In the genomic region with DNA sequence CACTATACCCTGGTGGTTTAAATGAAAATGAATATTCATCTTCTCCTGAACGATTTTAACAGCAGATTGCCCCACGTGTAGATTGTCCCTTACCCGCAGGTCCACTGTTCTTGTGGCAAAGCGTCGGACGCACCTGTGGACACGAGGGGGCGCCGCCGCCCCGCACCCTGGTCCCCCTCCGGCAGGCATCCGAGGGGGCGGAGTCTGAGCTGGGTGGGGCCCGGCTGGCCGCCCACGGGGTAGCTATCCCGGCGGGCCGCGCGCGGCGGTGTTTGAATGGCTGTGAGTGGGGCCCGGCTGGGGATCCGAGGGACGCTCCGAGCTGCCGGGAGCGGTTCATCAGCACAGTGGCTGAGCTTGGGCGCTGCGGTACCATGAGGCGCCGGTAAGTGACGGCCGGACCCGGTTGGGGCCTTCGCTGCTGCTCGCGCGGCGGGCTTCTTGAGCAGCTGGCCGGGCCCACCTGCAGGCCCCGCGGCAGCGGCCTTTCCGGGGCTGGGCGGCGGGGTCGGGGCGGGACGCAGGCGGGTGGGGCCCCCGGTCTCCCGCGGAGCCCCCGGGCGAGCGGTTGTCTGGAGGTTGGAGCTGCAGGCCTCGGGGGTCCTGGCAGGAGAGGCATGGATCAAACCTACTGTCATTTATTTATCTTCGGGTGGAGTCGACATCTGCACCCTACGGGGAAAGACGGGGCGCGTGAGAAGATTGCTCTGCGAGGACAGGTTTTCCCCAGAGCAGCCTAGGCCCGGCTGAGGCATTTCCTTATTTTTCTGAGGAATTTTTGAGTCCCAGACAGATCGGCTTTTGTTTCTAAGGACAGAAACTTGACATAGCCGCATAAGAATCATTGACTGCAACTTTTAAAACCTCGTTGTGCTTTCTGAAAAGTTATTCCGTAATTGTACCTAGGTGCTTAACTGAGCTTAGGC, we compare ENCODE assay signal across 8 mouse cellular contexts. TPM values are rescaled to one million over a fixed set of nuclear protein-coding genes. Genes with fewer than 3 reads are reported as not detected.
DNase-seq lines count a peak whose midpoint lies in the region; ATAC-seq lines count a peak whose summit lies in the region.

Katnbl1 (plus strand) TSS at position 239 of the 926 bp plus-strand sequence.

- H3K36me3 ChIP-seq in hindbrain, embryonic 13.5 days = no peaks in the 10 kb centered on the region

- peak; percentile 97 for DNase-seq in Muller cell, postnatal 12 days (ENCODE audit: inconsistent ontology term)
- DNase-seq in cerebellum, adult 9-11 months = peak; percentile 92
- peak; percentile 81 to 89 for DNase-seq in frontal cortex, postnatal 10 days (ENCODE audit: low spot score in 2 of 2)
- DNase-seq in layer of hippocampus, postnatal 25 days (ENCODE audit: extremely low spot score in 1 of 2, low spot score in 1 of 2) = peak; percentile 88 to 89
- peak; percentile 95 for DNase-seq in lung, postnatal 25 days (ENCODE audit: low spot score)
- peak; percentile 97 for DNase-seq in retina, embryonic 14.5 days (ENCODE audit: low spot score)
- peak; percentile 99 for DNase-seq in thymus, postnatal 4 days

- no peaks in the 10 kb centered on the region for H3K9me3 ChIP-seq in hindbrain, embryonic 13.5 days

- H3K9ac ChIP-seq in hindbrain, embryonic 13.5 days = peak within 1 kb of the TSS; percentile 93

- peak within 1 kb of the TSS; percentile 69 for H3K4me2 ChIP-seq in hindbrain, embryonic 13.5 days

- peaks cover 14% of the 10 kb centered on the region for H3K4me1 ChIP-seq in hindbrain, embryonic 13.5 days (replicated peaks)

- under 1% methylated on average over 72 of the region's 72 CpGs for WGBS in hindbrain, embryonic 13.5 days

- H3K27ac ChIP-seq in hindbrain, embryonic 13.5 days = peak within 1 kb of the TSS; percentile 92

- peak within 1 kb of the TSS; percentile 87 for H3K4me3 ChIP-seq in hindbrain, embryonic 13.5 days

- ATAC-seq in hindbrain, embryonic 13.5 days (ENCODE audit: low FRiP score) = peak; percentile 99

- peaks cover 12% of the 10 kb centered on the region; the same call in 1 of the 2 replicates for H3K27me3 ChIP-seq in hindbrain, embryonic 13.5 days

RNA-seq across cellular contexts. Expression of gene Katnbl1, which starts in this region (rescaled TPM):
- polyA plus RNA-seq in hindbrain, embryonic 13.5 days (2015; fragmentation: Nextera tagmentation; extraction: Ambion mirVana) = 36.9 and 37.1 TPM in 2 replicates
- total RNA-seq in layer of hippocampus, postnatal 25 days (2021) = 10 to 100 TPM; 10.4 to 12.5 TPM

Comparison
In these comparisons a context has a peak if more than half of its experiments do, and no peak if none do; other contexts are left out.
1. Peak in every context shown above with its lines: DNase-seq, ATAC-seq, H3K4me3 ChIP-seq and H3K27ac ChIP-seq.